ENCODE assay signal across 10 mouse cellular contexts in the genomic region with DNA sequence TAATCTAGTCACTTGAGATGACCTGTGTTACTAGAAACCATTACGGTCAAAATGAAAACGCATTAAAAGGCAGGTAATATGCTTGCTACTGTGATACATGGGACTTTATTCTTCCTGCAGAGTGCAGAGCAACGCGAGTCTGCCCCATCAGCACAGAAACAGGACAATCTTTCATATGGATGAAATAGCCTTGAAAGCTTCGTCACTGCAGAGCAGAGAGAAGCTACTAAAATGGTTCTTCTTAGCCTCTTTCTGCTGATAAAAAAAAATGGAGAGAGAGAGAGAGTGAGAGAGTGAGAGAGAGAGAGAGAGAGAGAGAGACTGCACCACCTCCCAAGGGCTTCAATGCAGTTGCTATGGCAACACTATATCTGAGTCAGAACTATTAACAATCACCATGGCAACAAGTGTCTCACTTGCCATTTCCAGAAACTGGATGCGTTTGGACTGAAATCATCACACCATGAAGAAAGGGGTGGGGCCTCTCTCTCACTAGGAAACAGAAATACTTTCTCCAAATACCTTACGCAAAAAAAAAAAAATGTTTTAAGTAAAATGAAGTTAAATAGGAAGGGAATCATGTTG.
DNase-seq lines count a peak whose midpoint lies in the region; ATAC-seq and TF ChIP-seq lines count a peak whose summit lies in the region.
"Had no signal": no experiment of that assay in that cellular context is flagged by ENCODE, and none has a peak within 500 bp of the region (broad histone marks: within the 10 kb centered on the region; RNA-seq: fewer than 3 reads in every experiment).

No protein-coding gene starts in this region.

- intact Hi-C loops in gastrocnemius, postnatal 36 days (cut with DNase I): no loop called here

- peak; percentile 80 for ATAC-seq in embryonic facial prominence, embryonic 14.5 days (ENCODE audit: low read depth)
- peak; percentile 85 for ATAC-seq in neural tube, embryonic 12.5 days (ENCODE audit: low FRiP score, low read depth)
- no peak for ATAC-seq in cerebellum, adult (ENCODE audit: insufficient number of reproducible peaks, low FRiP score, low TSS enrichment)

- H3K36me3 ChIP-seq in embryonic facial prominence, embryonic 14.5 days (ENCODE audit: control insufficient read depth, insufficient read depth, low read length): no peaks in the 10 kb centered on the region
- H3K36me3 ChIP-seq in neural tube, embryonic 12.5 days: no peaks in the 10 kb centered on the region
- H3K36me3 ChIP-seq: limb, embryonic 12.5 days had no signal

- no peak overlapping the region for H3K27ac ChIP-seq in embryonic facial prominence, embryonic 14.5 days (replicated peaks; ENCODE audit: low read depth, low read length)
- peak overlapping the region; percentile 92 for H3K27ac ChIP-seq in layer of hippocampus, adult 2 months
- H3K27ac ChIP-seq in neural tube, embryonic 12.5 days: 0 out of 2 replicates have a peak overlapping the region, but pooled peaks have one; percentile 27
- H3K27ac ChIP-seq: limb, embryonic 12.5 days had no signal

- H3K27me3 ChIP-seq in embryonic facial prominence, embryonic 14.5 days (replicated peaks; ENCODE audit: control insufficient read depth, insufficient read depth, low read length): no peaks in the 10 kb centered on the region
- no peaks in the 10 kb centered on the region for H3K27me3 ChIP-seq in neural tube, embryonic 12.5 days (replicated peaks)
- H3K27me3 ChIP-seq: limb, embryonic 12.5 days had no signal

- no peak overlapping the region for H3K4me3 ChIP-seq in embryonic facial prominence, embryonic 14.5 days (ENCODE audit: low read depth, low read length)
- no peak overlapping the region for H3K4me3 ChIP-seq in layer of hippocampus, adult 2 months
- no peak overlapping the region for H3K4me3 ChIP-seq in neural tube, embryonic 12.5 days
- H3K4me3 ChIP-seq: erythroblast, embryonic 14.5 days; limb, embryonic 12.5 days had no signal

- H3K9me3 ChIP-seq in embryonic facial prominence, embryonic 14.5 days (ENCODE audit: control insufficient read depth, low read length): no peaks in the 10 kb centered on the region
- H3K9me3 ChIP-seq in neural tube, embryonic 12.5 days: no peaks in the 10 kb centered on the region
- H3K9me3 ChIP-seq: limb, embryonic 12.5 days had no signal

- TF ChIP-seq CTCF in layer of hippocampus, adult 2 months (conservative IDR thresholded peaks at IDR 0.05): no peak

- no peak overlapping the region for H3K9ac ChIP-seq in embryonic facial prominence, embryonic 14.5 days (ENCODE audit: low read depth, low read length)
- no peak overlapping the region for H3K9ac ChIP-seq in neural tube, embryonic 12.5 days
- H3K9ac ChIP-seq: limb, embryonic 12.5 days had no signal

- H3K4me2 ChIP-seq in embryonic facial prominence, embryonic 14.5 days (ENCODE audit: low read depth, low read length): no peak overlapping the region
- H3K4me2 ChIP-seq in neural tube, embryonic 12.5 days (replicated peaks): peak overlapping the region; percentile 26
- H3K4me2 ChIP-seq: limb, embryonic 12.5 days had no signal

- DNase-seq in Muller cell, postnatal 12 days (ENCODE audit: inconsistent ontology term): peak; percentile 62
- peak; percentile 84 for DNase-seq in embryonic facial prominence, embryonic 14.5 days (ENCODE audit: low spot score)
- peak; percentile 49 to 83 for DNase-seq in layer of hippocampus, adult 2 months (ENCODE audit: low spot score in 2 of 2)
- no peak for DNase-seq in natural killer cell, adult 2 months (ENCODE audit: low spot score in 2 of 2)
- no peak for DNase-seq in cerebellum, adult 9-10 months
- DNase-seq in gastrocnemius, postnatal 36 days: no peak

- whole genome bisulfite sequencing in embryonic facial prominence, embryonic 14.5 days: 60% methylated on average over 7 of the region's 7 CpGs
- 32% methylated on average over 7 of the region's 7 CpGs for WGBS in neural tube, embryonic 12.5 days

- peaks cover 5% of the 10 kb centered on the region; the same call in 1 of the 2 replicates for H3K4me1 ChIP-seq in embryonic facial prominence, embryonic 14.5 days (ENCODE audit: control insufficient read depth, insufficient read depth, low read length)
- H3K4me1 ChIP-seq in neural tube, embryonic 12.5 days: peaks cover 13% of the 10 kb centered on the region
- H3K4me1 ChIP-seq: limb, embryonic 12.5 days had no signal

Comparison
In these comparisons a context has a peak if more than half of its experiments do, and no peak if none do; other contexts are left out.
1. DNase-seq: peak in Muller cell, postnatal 12 days (single experiment), embryonic facial prominence, embryonic 14.5 days (single experiment) and layer of hippocampus, adult 2 months (2 of 2); none in natural killer cell, adult 2 months (0 of 2), cerebellum, adult 9-10 months (single experiment) and gastrocnemius, postnatal 36 days (0 of 2).